Mouse (Mus musculus): ENCODE measurements at regions not wholly inside any gene's neighbourhood (a gene's known extent, or its start where the extent isn't known, plus 50 kb on each side); places are given as distances from the start of the nearest gene placed in this dataset.

GRCm38 (mm10) chr3:143090886-143091285 is 209.1 kb upstream of the Pkn2 start:
- H3K27me3 ChIP-seq (ENCODE audit: control insufficient read depth, insufficient read depth, low read length, poor library complexity, severe bottlenecking), result no peaks in the 10 kb centered on the region
- no peaks in the 10 kb centered on the region for H3K9me3 ChIP-seq (replicated peaks; ENCODE audit: control insufficient read depth, insufficient read depth, low read length, poor library complexity, severe bottlenecking)
- no peak overlapping the region for H3K9ac ChIP-seq (ENCODE audit: low read depth, poor library complexity, severe bottlenecking)
- no peak overlapping the region for H3K4me3 ChIP-seq (ENCODE audit: low read depth, low read length)
- no peak overlapping the region for H3K27ac ChIP-seq (ENCODE audit: insufficient read depth, low read length)
- no peaks in the 10 kb centered on the region for H3K36me3 ChIP-seq (ENCODE audit: control insufficient read depth, insufficient read depth, low read length, poor library complexity, severe bottlenecking)
- no peaks in the 10 kb centered on the region for H3K4me1 ChIP-seq (ENCODE audit: control insufficient read depth, insufficient read depth, low read length)
- TF ChIP-seq CTCF (IDR thresholded peaks at IDR 0.05; ENCODE audit: low read depth, low read length) (no peak), POLR2A (IDR thresholded peaks at IDR 0.05; ENCODE audit: insufficient read depth, low read length) (no peak), EP300 (IDR thresholded peaks at IDR 0.05; ENCODE audit: insufficient read depth, low read depth, low read length) (no peak)

DNA sequence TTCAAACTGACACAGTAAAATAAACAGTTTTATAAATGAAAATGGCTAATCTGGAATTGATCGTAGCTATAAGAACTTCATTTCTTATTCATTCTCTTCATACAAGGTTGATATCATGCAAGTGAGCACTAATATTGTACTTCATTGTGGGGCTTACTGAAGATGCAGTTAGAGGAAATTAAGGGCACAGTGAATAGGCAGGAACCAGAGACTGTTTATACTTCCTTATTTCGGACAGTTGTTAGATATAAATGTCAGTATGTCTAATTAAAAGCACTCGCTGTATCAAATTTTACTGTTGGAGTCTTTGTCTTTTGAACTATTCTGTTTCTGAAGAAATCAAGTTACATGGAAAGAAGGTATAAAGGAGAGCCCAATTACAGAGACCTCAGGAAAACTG is 208.5 kb upstream of the Pkn2 start:
- Histone ChIP-seq H3K9ac (ENCODE audit: low read depth, poor library complexity, severe bottlenecking) (no peak overlapping the region), H3K36me3 (ENCODE audit: control insufficient read depth, insufficient read depth, low read length, poor library complexity, severe bottlenecking) (no peaks in the 10 kb centered on the region), H3K4me1 (ENCODE audit: control insufficient read depth, insufficient read depth, low read length) (no peaks in the 10 kb centered on the region), H3K4me3 (ENCODE audit: low read depth, low read length) (no peak overlapping the region), H3K27me3 (ENCODE audit: control insufficient read depth, insufficient read depth, low read length, poor library complexity, severe bottlenecking) (no peaks in the 10 kb centered on the region), H3K9me3 (replicated peaks; ENCODE audit: control insufficient read depth, insufficient read depth, low read length, poor library complexity, severe bottlenecking) (no peaks in the 10 kb centered on the region), H3K27ac (ENCODE audit: insufficient read depth, low read length) (no peak overlapping the region)
- TF ChIP-seq CTCF (IDR thresholded peaks at IDR 0.05; ENCODE audit: low read depth, low read length) (no peak), POLR2A (IDR thresholded peaks at IDR 0.05; ENCODE audit: insufficient read depth, low read length) (no peak), EP300 (IDR thresholded peaks at IDR 0.05; ENCODE audit: insufficient read depth, low read depth, low read length) (no peak)

DNA sequence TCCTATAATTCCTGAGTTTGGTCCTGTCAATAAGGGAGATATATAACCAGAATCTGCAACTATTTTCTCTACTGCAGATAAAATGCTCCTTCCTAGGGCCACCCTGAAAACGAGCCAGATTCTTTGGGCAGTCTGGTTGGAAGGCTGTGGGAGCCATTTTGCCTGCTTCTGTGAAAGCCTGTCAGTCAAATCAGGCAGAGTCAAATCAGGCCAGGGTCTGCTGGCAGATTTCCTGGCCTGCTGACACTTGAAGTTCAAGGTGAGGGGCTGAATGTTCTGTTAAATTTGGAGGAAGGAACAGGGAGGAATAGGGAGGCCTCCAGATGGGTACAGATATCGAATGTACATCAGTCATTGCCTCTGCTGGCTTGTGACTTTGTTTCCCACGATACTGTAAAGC is 206.0 kb upstream of the Pkn2 start:
- no peak overlapping the region for H3K9ac ChIP-seq (ENCODE audit: low read depth, poor library complexity, severe bottlenecking)
- no peaks in the 10 kb centered on the region for H3K27me3 ChIP-seq (ENCODE audit: control insufficient read depth, insufficient read depth, low read length, poor library complexity, severe bottlenecking)
- TF ChIP-seq POLR2A (IDR thresholded peaks at IDR 0.05; ENCODE audit: insufficient read depth, low read length) (no peak), CTCF (IDR thresholded peaks at IDR 0.05; ENCODE audit: low read depth, low read length) (no peak), EP300 (IDR thresholded peaks at IDR 0.05; ENCODE audit: insufficient read depth, low read depth, low read length) (no peak)
- no peaks in the 10 kb centered on the region for H3K4me1 ChIP-seq (ENCODE audit: control insufficient read depth, insufficient read depth, low read length)
- no peak overlapping the region for H3K27ac ChIP-seq (ENCODE audit: insufficient read depth, low read length)
- no peak overlapping the region for H3K4me3 ChIP-seq (ENCODE audit: low read depth, low read length)
- no peaks in the 10 kb centered on the region for H3K36me3 ChIP-seq (ENCODE audit: control insufficient read depth, insufficient read depth, low read length, poor library complexity, severe bottlenecking)
- H3K9me3 ChIP-seq (replicated peaks; ENCODE audit: control insufficient read depth, insufficient read depth, low read length, poor library complexity, severe bottlenecking), result no peaks in the 10 kb centered on the region

- no peak for TF ChIP-seq EP300 (IDR thresholded peaks at IDR 0.05; ENCODE audit: insufficient read depth, low read depth, low read length)
- TF ChIP-seq POLR2A (IDR thresholded peaks at IDR 0.05; ENCODE audit: insufficient read depth, low read length), result no peak
- TF ChIP-seq CTCF (IDR thresholded peaks at IDR 0.05; ENCODE audit: low read depth, low read length), result no peak
- Histone ChIP-seq H3K4me3 (ENCODE audit: low read depth, low read length) (no peak overlapping the region), H3K9me3 (replicated peaks; ENCODE audit: control insufficient read depth, insufficient read depth, low read length, poor library complexity, severe bottlenecking) (no peaks in the 10 kb centered on the region), H3K27ac (ENCODE audit: insufficient read depth, low read length) (no peak overlapping the region), H3K4me1 (ENCODE audit: control insufficient read depth, insufficient read depth, low read length) (no peaks in the 10 kb centered on the region), H3K36me3 (ENCODE audit: control insufficient read depth, insufficient read depth, low read length, poor library complexity, severe bottlenecking) (no peaks in the 10 kb centered on the region), H3K27me3 (ENCODE audit: control insufficient read depth, insufficient read depth, low read length, poor library complexity, severe bottlenecking) (no peaks in the 10 kb centered on the region), H3K9ac (ENCODE audit: low read depth, poor library complexity, severe bottlenecking) (no peak overlapping the region)
Measured at GRCm38 (mm10) chr3:143078310-143078709, 196.5 kb upstream of the Pkn2 start.

- Histone ChIP-seq H3K4me3 (ENCODE audit: low read depth, low read length) (no peak overlapping the region), H3K27me3 (ENCODE audit: control insufficient read depth, insufficient read depth, low read length, poor library complexity, severe bottlenecking) (no peaks in the 10 kb centered on the region), H3K27ac (ENCODE audit: insufficient read depth, low read length) (no peak overlapping the region), H3K9me3 (replicated peaks; ENCODE audit: control insufficient read depth, insufficient read depth, low read length, poor library complexity, severe bottlenecking) (no peaks in the 10 kb centered on the region), H3K4me1 (ENCODE audit: control insufficient read depth, insufficient read depth, low read length) (no peaks in the 10 kb centered on the region), H3K36me3 (ENCODE audit: control insufficient read depth, insufficient read depth, low read length, poor library complexity, severe bottlenecking) (no peaks in the 10 kb centered on the region), H3K9ac (ENCODE audit: low read depth, poor library complexity, severe bottlenecking) (no peak overlapping the region)
- TF ChIP-seq EP300 (IDR thresholded peaks at IDR 0.05; ENCODE audit: insufficient read depth, low read depth, low read length) (no peak), CTCF (IDR thresholded peaks at IDR 0.05; ENCODE audit: low read depth, low read length) (no peak)
Measured at GRCm38 (mm10) chr3:143071839-143072373, 190.1 kb upstream of the Pkn2 start.

DNA sequence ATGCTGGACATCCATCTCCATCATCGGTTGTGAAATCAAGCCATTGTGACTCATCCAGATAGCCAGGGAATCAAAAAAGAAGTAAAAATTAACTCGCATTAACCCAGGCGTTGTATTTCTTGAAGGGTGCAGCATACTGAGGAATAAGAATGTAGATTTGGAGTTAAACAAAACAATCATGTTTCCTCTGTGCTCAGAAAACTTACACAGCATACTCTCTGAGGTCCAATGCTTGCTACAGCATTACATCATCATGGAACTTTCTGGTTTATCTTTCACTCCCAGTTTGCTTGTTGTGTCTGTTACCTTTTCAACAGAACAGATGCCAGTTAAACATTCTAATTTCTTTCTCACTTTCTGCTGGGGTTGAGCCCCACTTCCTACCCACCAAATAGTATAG is 173.1 kb upstream of the Pkn2 start:
- Histone ChIP-seq H3K27me3 (ENCODE audit: control insufficient read depth, insufficient read depth, low read length, poor library complexity, severe bottlenecking) (no peaks in the 10 kb centered on the region), H3K9ac (ENCODE audit: low read depth, poor library complexity, severe bottlenecking) (no peak overlapping the region), H3K36me3 (ENCODE audit: control insufficient read depth, insufficient read depth, low read length, poor library complexity, severe bottlenecking) (no peaks in the 10 kb centered on the region), H3K4me3 (ENCODE audit: low read depth, low read length) (no peak overlapping the region), H3K4me1 (ENCODE audit: control insufficient read depth, insufficient read depth, low read length) (no peaks in the 10 kb centered on the region), H3K27ac (ENCODE audit: insufficient read depth, low read length) (no peak overlapping the region), H3K9me3 (replicated peaks; ENCODE audit: control insufficient read depth, insufficient read depth, low read length, poor library complexity, severe bottlenecking) (no peaks in the 10 kb centered on the region)
- TF ChIP-seq POLR2A (IDR thresholded peaks at IDR 0.05; ENCODE audit: insufficient read depth, low read length) (no peak), CTCF (IDR thresholded peaks at IDR 0.05; ENCODE audit: low read depth, low read length) (no peak), EP300 (IDR thresholded peaks at IDR 0.05; ENCODE audit: insufficient read depth, low read depth, low read length) (no peak)
